Mouse (Mus musculus): ENCODE results near the gene Dcp1b. TPM values are rescaled to one million over a fixed set of nuclear protein-coding genes. Genes with fewer than 3 reads are reported as not detected.
A peak's percentile ranks its signal among the peaks of the same experiment; 100 is the strongest.

Gene Dcp1b
- polyA plus RNA-seq, 2 experiments: 8.9 to 22.3 TPM

DNA sequence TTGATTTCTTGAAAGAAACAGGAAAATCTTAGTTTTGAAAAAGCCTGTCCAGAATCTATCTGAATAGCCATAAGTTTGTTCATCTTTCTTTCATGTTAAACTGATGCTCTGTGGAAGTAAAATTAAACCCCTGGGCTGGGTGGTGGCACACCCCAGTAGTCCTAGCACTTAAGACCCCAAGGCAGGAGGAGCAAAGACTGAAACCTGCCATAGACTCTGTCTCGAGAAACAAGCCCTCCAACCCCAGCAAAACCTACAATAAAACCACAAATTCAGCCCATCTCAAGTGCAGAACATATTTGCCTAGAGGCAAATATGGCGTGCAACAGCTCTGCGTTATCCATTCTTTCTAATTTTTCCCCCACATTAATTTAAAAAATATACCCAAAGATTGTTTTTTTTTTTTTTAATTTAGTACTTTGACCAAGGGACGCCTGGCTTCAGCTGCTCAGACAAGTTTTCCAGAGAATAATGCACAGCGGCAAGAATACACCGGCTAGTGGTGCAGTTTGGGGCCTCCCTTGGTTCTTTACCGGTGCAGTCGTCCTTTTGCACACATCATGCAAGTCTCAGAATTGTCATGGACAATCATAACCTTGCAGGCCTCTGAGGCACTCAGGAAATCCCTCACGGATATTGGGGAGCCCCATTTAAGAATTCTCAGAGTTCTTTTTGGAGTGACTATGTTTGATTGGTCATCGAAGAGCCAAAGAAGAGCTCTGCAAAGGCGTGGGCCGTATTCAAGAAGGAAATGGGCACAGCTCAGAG is 562 bp upstream of the Dcp1b start:
- DNase-seq (ENCODE audit: low spot score) (no peak), ATAC-seq (ENCODE audit: low FRiP score, low read depth) (no peak)
- peaks cover 7% of the 10 kb centered on the region; the same call in 1 of the 2 replicates for H3K4me1 ChIP-seq (ENCODE audit: control insufficient read depth, insufficient read depth, low read length)
- no peak overlapping the region for H3K9ac ChIP-seq (ENCODE audit: low read depth, low read length, severe bottlenecking)
- no peaks in the 10 kb centered on the region for H3K9me3 ChIP-seq (ENCODE audit: control insufficient read depth, low read length)
- H3K27me3 ChIP-seq (ENCODE audit: control insufficient read depth, insufficient read depth, low read length): no peaks in the 10 kb centered on the region
- H3K4me2 ChIP-seq (replicated peaks; ENCODE audit: low read depth, low read length, severe bottlenecking): peak overlapping the region; percentile 61
- no peak overlapping the region for H3K27ac ChIP-seq (replicated peaks; ENCODE audit: low read depth, low read length)
- no peaks in the 10 kb centered on the region for H3K36me3 ChIP-seq (ENCODE audit: control insufficient read depth, insufficient read depth, low read length)
- TF ChIP-seq POLR2A (IDR thresholded peaks at IDR 0.05; ENCODE audit: borderline replicate concordance, extremely low read depth, insufficient read depth, insufficient read length): no peak
- 54% methylated on average over 12 of the region's 12 CpGs for WGBS
- H3K4me3 ChIP-seq (replicated peaks; ENCODE audit: low read length): peak overlapping the region; percentile 77

DNA sequence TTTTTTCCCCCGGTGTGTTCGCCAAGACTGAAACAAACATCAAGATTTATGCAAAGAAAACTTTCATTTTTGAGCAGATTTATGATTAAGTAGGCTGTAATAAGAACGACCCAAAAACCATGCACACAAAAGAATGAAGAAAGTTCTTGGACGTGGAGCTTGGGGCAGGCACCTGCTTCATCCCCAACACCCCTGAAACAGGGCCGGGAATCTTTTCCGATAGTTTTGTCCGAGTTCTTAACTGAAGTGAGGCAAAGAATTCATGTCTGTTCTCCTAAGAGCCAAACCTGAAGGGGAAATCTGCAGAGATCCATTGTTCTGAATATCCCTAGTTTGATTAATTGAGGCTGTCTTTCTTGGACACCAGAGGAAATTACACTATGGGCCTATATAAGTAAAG is 1.1 kb downstream of the Dcp1b start:
- 77% methylated on average over 7 of the region's 7 CpGs for WGBS
- Histone ChIP-seq H3K4me3 (replicated peaks; ENCODE audit: low read length) (peak overlapping the region; percentile 77), H3K4me1 (ENCODE audit: control insufficient read depth, insufficient read depth, low read length) (peaks cover 7% of the 10 kb centered on the region; the same call in 1 of the 2 replicates), H3K36me3 (ENCODE audit: control insufficient read depth, insufficient read depth, low read length) (no peaks in the 10 kb centered on the region), H3K4me2 (replicated peaks; ENCODE audit: low read depth, low read length, severe bottlenecking) (peak overlapping the region; percentile 61), H3K9ac (ENCODE audit: low read depth, low read length, severe bottlenecking) (peak overlapping the region; percentile 79; the same call in 1 of the 2 replicates), H3K27ac (replicated peaks; ENCODE audit: low read depth, low read length) (no peak overlapping the region), H3K27me3 (ENCODE audit: control insufficient read depth, insufficient read depth, low read length) (no peaks in the 10 kb centered on the region), H3K9me3 (ENCODE audit: control insufficient read depth, low read length) (no peaks in the 10 kb centered on the region)
- DNase-seq (ENCODE audit: low spot score) (no peak), ATAC-seq (ENCODE audit: low FRiP score, low read depth) (no peak)
- no peak for TF ChIP-seq POLR2A (IDR thresholded peaks at IDR 0.05; ENCODE audit: borderline replicate concordance, extremely low read depth, insufficient read depth, insufficient read length)

GRCm38 (mm10) chr6:119177101-119177500 is 2.0 kb downstream of the Dcp1b start:
- peaks cover 7% of the 10 kb centered on the region; the same call in 1 of the 2 replicates for H3K4me1 ChIP-seq (ENCODE audit: control insufficient read depth, insufficient read depth, low read length)
- no peak overlapping the region for H3K4me3 ChIP-seq (replicated peaks; ENCODE audit: low read length)
- 59% methylated on average over 8 of the region's 8 CpGs for WGBS
- no peak for TF ChIP-seq POLR2A (IDR thresholded peaks at IDR 0.05; ENCODE audit: borderline replicate concordance, extremely low read depth, insufficient read depth, insufficient read length)
- H3K9me3 ChIP-seq (ENCODE audit: control insufficient read depth, low read length): no peaks in the 10 kb centered on the region
- ATAC-seq (ENCODE audit: low FRiP score, low read depth): no peak
- H3K27me3 ChIP-seq (ENCODE audit: control insufficient read depth, insufficient read depth, low read length): no peaks in the 10 kb centered on the region
- no peak overlapping the region for H3K4me2 ChIP-seq (replicated peaks; ENCODE audit: low read depth, low read length, severe bottlenecking)
- no peak overlapping the region for H3K27ac ChIP-seq (replicated peaks; ENCODE audit: low read depth, low read length)
- no peak overlapping the region for H3K9ac ChIP-seq (ENCODE audit: low read depth, low read length, severe bottlenecking)
- H3K36me3 ChIP-seq (ENCODE audit: control insufficient read depth, insufficient read depth, low read length): no peaks in the 10 kb centered on the region
- no peak for DNase-seq (ENCODE audit: low spot score)

DNA sequence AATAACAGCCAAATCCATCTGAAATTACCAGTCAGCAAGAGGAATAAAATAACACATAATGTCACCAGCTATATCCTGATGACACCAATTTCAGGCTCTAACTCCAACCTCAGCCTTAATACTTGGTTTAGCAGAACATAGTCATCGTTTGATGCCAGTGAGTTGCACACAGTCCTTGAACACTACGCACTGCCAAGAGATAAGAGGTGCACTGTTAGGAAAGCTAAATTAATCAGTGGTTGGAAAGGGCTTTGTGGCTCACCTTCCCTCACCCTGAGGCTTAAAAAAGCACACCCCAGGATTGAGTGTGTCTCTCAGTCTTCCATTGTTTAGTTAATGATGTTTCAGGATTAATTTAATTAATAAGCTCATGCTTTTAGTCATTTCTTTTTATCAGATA is 5.1 kb downstream of the Dcp1b start:
- ATAC-seq (ENCODE audit: low FRiP score, low read depth): no peak
- Histone ChIP-seq H3K4me2 (replicated peaks; ENCODE audit: low read depth, low read length, severe bottlenecking) (no peak overlapping the region), H3K4me1 (ENCODE audit: control insufficient read depth, insufficient read depth, low read length) (peaks cover 7% of the 10 kb centered on the region; the same call in 1 of the 2 replicates), H3K4me3 (replicated peaks; ENCODE audit: low read length) (no peak overlapping the region), H3K27ac (replicated peaks; ENCODE audit: low read depth, low read length) (no peak overlapping the region), H3K36me3 (ENCODE audit: control insufficient read depth, insufficient read depth, low read length) (peaks cover 8% of the 10 kb centered on the region), H3K9me3 (ENCODE audit: control insufficient read depth, low read length) (no peaks in the 10 kb centered on the region), H3K27me3 (ENCODE audit: control insufficient read depth, insufficient read depth, low read length) (no peaks in the 10 kb centered on the region), H3K9ac (ENCODE audit: low read depth, low read length, severe bottlenecking) (no peak overlapping the region)
- TF ChIP-seq POLR2A (IDR thresholded peaks at IDR 0.05; ENCODE audit: borderline replicate concordance, extremely low read depth, insufficient read depth, insufficient read length): no peak
- 96% methylated on average over 2 of the region's 2 CpGs for WGBS
- no peak for DNase-seq (ENCODE audit: low spot score)

GRCm38 (mm10) chr6:119182211-119182610 is 7.2 kb downstream of the Dcp1b start:
- peaks cover 8% of the 10 kb centered on the region for H3K36me3 ChIP-seq (ENCODE audit: control insufficient read depth, insufficient read depth, low read length)
- no peak overlapping the region for H3K4me3 ChIP-seq (replicated peaks; ENCODE audit: low read length)
- no peaks in the 10 kb centered on the region for H3K4me1 ChIP-seq (ENCODE audit: control insufficient read depth, insufficient read depth, low read length)
- no peaks in the 10 kb centered on the region for H3K27me3 ChIP-seq (ENCODE audit: control insufficient read depth, insufficient read depth, low read length)
- H3K9ac ChIP-seq (ENCODE audit: low read depth, low read length, severe bottlenecking): no peak overlapping the region
- ATAC-seq (ENCODE audit: low FRiP score, low read depth): no peak
- no peak for TF ChIP-seq POLR2A (IDR thresholded peaks at IDR 0.05; ENCODE audit: borderline replicate concordance, extremely low read depth, insufficient read depth, insufficient read length)
- no peaks in the 10 kb centered on the region for H3K9me3 ChIP-seq (ENCODE audit: control insufficient read depth, low read length)
- 91% methylated on average over 9 of the region's 9 CpGs for WGBS
- no peak overlapping the region for H3K27ac ChIP-seq (replicated peaks; ENCODE audit: low read depth, low read length)
- DNase-seq (ENCODE audit: low spot score): no peak
- no peak overlapping the region for H3K4me2 ChIP-seq (replicated peaks; ENCODE audit: low read depth, low read length, severe bottlenecking)

Data from limb, embryonic 14.5 days (tissue).